Mouse (Mus musculus) hindbrain, embryonic 14.5 days (tissue): ENCODE measurements at regions not wholly inside any gene's neighbourhood (a gene's known extent, or its start where the extent isn't known, plus 50 kb on each side); places are given as distances from the start of the nearest gene placed in this dataset.
A peak's percentile ranks its signal among the peaks of the same experiment; 100 is the strongest.

Experiments
- ATAC-seq: fragments of 200-750 bp; cut with Nextera tagmentation; 2 replicates; pipeline ENCODE4 v1.8.0; 2017; ENCODE audit warnings: moderate number of reproducible peaks, mild to moderate bottlenecking, moderate TSS enrichment, moderate library complexity; ENCODE audit not compliant: low FRiP score
- DNase-seq: peaks from one replicate; pipeline ENCODE4 v3.0.0-alpha.2; 2015; ENCODE audit warnings: low spot score
- H3K27ac ChIP-seq: fragments of 300-500 bp; sonication (generic); 2 replicates; pipeline ENCODE4 v1.5.1; 2014; ENCODE audit warnings: mild to moderate bottlenecking, moderate library complexity
- H3K27me3 ChIP-seq: fragments of 300-500 bp; sonication (generic); 2 replicates; pipeline ENCODE4 v1.6.1; 2014; ENCODE audit warnings: mild to moderate bottlenecking, low read length, mixed read lengths; ENCODE audit not compliant: control insufficient read depth, insufficient read depth
- H3K36me3 ChIP-seq: fragments of 300-500 bp; sonication (generic); replicated peaks from 2 replicates; pipeline ENCODE4 v1.6.1; 2014; ENCODE audit not compliant: control insufficient read depth, insufficient read depth
- H3K4me1 ChIP-seq: fragments of 300-500 bp; sonication (generic); replicated peaks from 2 replicates; pipeline ENCODE4 v1.6.1; 2014; ENCODE audit warnings: antibody characterized with exemption, low read length, mixed read lengths; ENCODE audit not compliant: control insufficient read depth, insufficient read depth
- H3K4me2 ChIP-seq: fragments of 300-500 bp; sonication (generic); replicated peaks from 2 replicates; pipeline ENCODE4 v1.6.1; 2014; ENCODE audit warnings: mild to moderate bottlenecking, moderate library complexity
- H3K4me3 ChIP-seq: fragments of 300-500 bp; sonication (generic); replicated peaks from 2 replicates; pipeline ENCODE4 v1.5.1; 2014; ENCODE audit warnings: mild to moderate bottlenecking, low read length
- H3K9ac ChIP-seq: fragments of 300-500 bp; sonication (generic); 2 replicates; pipeline ENCODE4 v1.6.1; 2014
- H3K9me3 ChIP-seq: fragments of 300-500 bp; sonication (generic); 2 replicates; pipeline ENCODE4 v1.6.1; 2016; ENCODE audit warnings: low read length; ENCODE audit not compliant: control insufficient read depth
- WGBS: fragments of 180-500 bp; shearing (Covaris S2); extraction: QIAGEN DNeasy Blood & Tissue Kit; methylation state at CpG from one replicate; pipeline ENCODE4 v1.1.7; 2014; 5-methylcytosine and 5-hydroxymethylcytosine counted together

DNA sequence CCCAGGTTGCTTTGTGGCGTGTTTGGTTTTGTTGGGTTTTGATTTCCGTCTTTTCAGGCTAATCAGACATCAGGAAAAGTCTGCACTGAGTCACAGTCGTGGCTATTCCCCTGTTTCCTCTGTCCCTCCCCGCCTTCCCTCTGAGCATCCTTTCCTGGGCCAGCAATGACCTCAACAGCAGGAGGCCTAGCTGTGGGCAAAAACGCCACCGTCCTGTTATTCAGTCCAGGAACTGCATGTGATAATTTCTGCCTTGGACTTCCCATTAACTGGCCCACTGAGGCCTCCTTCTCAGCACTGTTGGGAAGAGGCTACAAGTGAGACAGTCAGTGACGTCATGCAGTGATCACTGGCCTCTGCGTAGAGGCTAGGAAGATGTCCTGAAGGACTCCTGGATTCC lies 1212.0 kb upstream of the A1bg start:
- Histone ChIP-seq H3K36me3 (no peaks in the 10 kb centered on the region), H3K9me3 (no peaks in the 10 kb centered on the region), H3K9ac (no peak overlapping the region), H3K4me3 (no peak overlapping the region), H3K27ac (no peak overlapping the region), H3K4me2 (no peak overlapping the region), H3K4me1 (no peaks in the 10 kb centered on the region), H3K27me3 (no peaks in the 10 kb centered on the region)
- no peak for ATAC-seq
- WGBS = 80% methylated on average over 8 of the region's 8 CpGs
- no peak for DNase-seq

DNA sequence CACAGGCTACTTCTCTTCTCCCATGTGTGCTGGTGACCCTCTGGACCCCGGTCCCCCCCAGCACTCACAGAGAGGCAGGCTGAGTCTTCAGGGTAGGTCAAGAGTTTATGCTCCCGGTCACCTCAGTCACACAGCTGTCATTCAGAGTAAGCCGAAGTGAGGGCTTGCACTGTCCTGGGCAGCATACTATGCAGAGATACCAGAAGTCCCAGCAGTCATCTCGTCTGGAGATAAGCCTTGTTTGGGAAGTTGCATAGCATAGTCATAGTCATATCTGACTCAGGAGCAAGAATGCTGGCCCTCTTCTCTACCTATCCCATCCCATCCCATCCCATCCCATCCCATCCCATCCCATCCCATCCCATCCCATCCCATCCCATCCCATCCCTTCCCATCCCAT lies 1211.5 kb upstream of the A1bg start:
- Histone ChIP-seq H3K9me3 (no peaks in the 10 kb centered on the region), H3K27ac (no peak overlapping the region), H3K4me2 (no peak overlapping the region), H3K9ac (no peak overlapping the region), H3K27me3 (no peaks in the 10 kb centered on the region), H3K36me3 (no peaks in the 10 kb centered on the region), H3K4me1 (no peaks in the 10 kb centered on the region), H3K4me3 (no peak overlapping the region)
- WGBS = 90% methylated on average over 4 of the region's 4 CpGs
- no peak for DNase-seq
- ATAC-seq = no peak

DNA sequence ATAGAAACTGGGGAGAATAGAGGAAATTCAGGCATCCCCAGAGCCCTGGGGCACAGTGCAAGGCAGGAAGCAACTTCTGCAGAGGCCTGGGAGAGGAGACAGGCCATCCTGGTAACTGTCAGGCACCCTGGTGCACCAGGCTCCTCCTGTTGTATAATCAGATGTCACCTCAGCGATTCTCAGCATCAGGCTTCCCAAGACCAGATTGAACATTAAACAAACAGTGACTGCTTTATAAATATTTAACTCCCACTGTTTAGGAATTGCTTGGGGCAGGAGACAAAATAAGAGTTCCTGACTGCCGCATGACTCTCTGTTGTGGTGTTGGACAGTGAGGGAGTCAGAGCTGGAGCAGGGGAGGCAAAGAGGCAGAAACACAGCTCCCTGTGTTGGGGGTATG lies 1210.1 kb upstream of the A1bg start:
- Histone ChIP-seq H3K36me3 (no peaks in the 10 kb centered on the region), H3K27ac (no peak overlapping the region), H3K4me3 (no peak overlapping the region), H3K9ac (no peak overlapping the region), H3K4me2 (no peak overlapping the region), H3K27me3 (no peaks in the 10 kb centered on the region), H3K9me3 (no peaks in the 10 kb centered on the region), H3K4me1 (0 out of 2 replicates have a peak, but pooled peaks cover 4% of the 10 kb centered on the region)
- 58% methylated on average over 2 of the region's 2 CpGs for WGBS
- DNase-seq = no peak
- no peak for ATAC-seq

DNA sequence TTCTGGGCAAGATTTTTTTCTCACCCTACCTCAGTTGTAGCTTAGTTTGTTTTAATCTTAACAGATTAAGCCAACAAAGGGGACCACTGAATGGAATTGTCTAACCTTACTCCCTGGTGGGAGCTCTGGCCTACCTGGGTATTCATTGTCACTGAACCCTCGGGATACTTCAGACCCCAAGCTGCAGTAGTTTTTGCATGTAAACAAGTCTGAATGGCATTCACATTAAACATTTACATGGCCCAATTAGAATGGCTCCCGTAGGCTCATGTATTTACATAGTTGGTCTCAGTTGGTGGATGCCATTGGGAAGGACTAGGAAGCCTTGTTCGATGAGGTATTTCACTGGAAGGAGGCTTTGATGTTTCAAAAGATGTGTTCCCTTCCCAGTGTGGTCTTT lies 1208.9 kb upstream of the A1bg start:
- Histone ChIP-seq H3K4me2 (no peak overlapping the region), H3K27me3 (no peaks in the 10 kb centered on the region), H3K36me3 (no peaks in the 10 kb centered on the region), H3K4me3 (no peak overlapping the region), H3K9me3 (no peaks in the 10 kb centered on the region), H3K9ac (no peak overlapping the region), H3K4me1 (0 out of 2 replicates have a peak, but pooled peaks cover 9% of the 10 kb centered on the region), H3K27ac (no peak overlapping the region)
- no peak for DNase-seq
- ATAC-seq = no peak
- WGBS = 33% methylated on average over 3 of the region's 3 CpGs

DNA sequence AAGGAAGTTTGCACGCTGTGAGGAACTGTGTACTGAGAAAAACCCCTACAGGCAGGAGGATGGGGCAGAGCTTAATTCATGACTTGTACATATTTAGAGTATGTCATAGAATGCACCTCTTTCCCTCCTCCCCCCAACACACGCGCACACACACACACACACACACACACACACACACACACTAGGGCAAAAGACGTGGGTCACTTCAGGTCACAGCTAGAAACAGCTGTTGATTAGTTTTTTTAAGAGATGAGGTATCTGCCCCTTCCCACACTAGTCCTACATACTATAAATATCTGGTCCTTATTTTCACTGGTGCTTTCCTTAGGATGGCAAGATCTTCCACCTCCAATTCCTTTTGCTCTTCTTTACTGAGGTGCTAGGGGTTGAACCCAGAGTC lies 1207.7 kb upstream of the A1bg start:
- no peak overlapping the region for H3K27ac ChIP-seq
- ATAC-seq = no peak
- WGBS = 89% methylated on average over 2 of the region's 4 CpGs

DNA sequence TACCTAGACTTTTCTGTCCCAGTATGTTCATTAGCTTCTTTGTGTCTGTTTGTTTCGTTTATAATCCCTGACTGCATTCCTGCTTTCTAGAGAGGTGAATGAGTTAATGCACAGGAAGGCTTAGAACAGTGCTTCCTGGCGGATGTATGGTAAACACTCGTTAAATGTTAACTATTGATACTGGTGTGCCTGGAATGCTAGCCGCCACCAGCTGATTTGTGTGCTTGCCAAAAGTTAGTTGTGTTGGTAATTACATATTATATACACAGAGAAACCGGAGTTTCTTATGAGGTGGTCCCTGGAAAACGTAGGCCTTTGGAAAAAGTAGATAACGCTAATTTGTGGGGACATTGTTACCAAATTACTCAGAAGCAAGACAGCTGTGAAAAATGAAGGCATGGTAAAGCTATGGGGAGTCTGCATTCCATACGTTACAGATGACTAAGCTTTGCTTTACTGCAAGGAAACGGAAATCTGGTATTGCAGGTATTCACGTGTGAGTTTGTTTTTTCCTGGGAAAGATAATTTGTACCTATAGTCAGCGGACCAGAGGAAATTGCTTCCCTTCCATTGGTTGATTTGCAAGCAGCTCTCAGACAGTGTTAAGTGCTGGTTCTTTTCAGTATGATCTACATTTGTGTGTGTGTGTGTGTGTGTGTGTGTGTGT lies 1205.9 kb upstream of the A1bg start:
- WGBS = 56% methylated on average over 11 of the region's 11 CpGs
- H3K27ac ChIP-seq = no peak overlapping the region
- no peaks in the 10 kb centered on the region for H3K36me3 ChIP-seq
- ATAC-seq = no peak
- 0 out of 2 replicates have a peak, but pooled peaks cover 9% of the 10 kb centered on the region for H3K4me1 ChIP-seq
- no peak overlapping the region for H3K4me2 ChIP-seq
- no peaks in the 10 kb centered on the region for H3K9me3 ChIP-seq
- no peak for DNase-seq
- no peaks in the 10 kb centered on the region for H3K27me3 ChIP-seq
- no peak overlapping the region for H3K9ac ChIP-seq
- no peak overlapping the region for H3K4me3 ChIP-seq

More for the DNA sequence above, 1207.7 kb upstream of the A1bg start:
- Histone ChIP-seq H3K4me1 (0 out of 2 replicates have a peak, but pooled peaks cover 9% of the 10 kb centered on the region), H3K9ac (no peak overlapping the region), H3K4me2 (no peak overlapping the region), H3K36me3 (no peaks in the 10 kb centered on the region), H3K9me3 (no peaks in the 10 kb centered on the region), H3K27me3 (no peaks in the 10 kb centered on the region), H3K4me3 (no peak overlapping the region)
- DNase-seq = no peak

DNA sequence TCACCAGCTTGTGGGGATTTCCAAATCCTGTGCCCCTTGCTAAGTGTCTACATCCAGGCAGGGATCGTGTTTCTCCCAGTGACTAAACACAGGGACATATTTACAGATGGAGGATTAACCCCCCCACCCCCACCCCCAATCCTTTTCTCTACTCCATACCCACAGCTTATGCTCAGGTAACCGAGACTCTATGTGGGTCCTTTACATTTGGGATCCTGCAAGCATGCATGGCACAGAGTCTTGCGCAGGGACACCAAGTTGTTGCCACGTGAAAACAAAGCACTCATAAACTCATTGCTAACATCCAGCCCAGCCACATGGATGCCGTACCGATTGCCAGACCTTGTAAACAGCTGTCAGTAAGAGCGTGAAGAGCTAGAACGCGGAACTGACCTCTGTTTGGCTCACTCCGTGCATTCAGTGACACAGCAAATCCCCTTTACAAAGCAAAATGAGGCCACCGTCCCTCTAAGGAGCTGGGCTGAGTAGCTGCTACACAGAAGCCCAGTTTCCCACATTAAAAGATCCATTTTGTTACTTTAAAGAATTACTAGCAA lies 1204.9 kb upstream of the A1bg start:
- WGBS = 41% methylated on average over 11 of the region's 11 CpGs
- H3K36me3 ChIP-seq = no peaks in the 10 kb centered on the region
- H3K9me3 ChIP-seq = no peaks in the 10 kb centered on the region

DNA sequence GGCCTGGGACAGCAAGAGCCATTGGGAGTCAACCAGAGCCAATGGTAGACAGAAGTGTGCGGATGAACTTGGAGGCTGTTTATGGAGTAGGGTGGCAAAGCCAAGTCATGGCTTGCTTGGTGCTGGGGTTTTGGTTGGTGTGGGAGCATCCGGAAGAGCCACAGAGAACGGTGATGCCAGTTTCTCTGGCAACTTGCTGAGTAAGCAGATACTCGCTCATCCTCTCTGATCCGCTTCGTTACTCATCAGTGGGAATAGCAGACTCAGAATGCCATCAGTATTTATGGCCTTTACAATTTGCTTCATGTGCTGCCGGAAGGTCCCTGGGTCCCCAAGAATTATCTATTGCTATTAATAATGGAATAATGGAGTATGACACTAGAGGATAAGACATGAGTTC lies 1202.9 kb upstream of the A1bg start:
- no peak overlapping the region for H3K4me2 ChIP-seq
- H3K9ac ChIP-seq = no peak overlapping the region
- ATAC-seq = no peak
- no peak overlapping the region for H3K27ac ChIP-seq
- WGBS = 78% methylated on average over 7 of the region's 7 CpGs
- no peak for DNase-seq
- H3K27me3 ChIP-seq = no peaks in the 10 kb centered on the region
- H3K9me3 ChIP-seq = no peaks in the 10 kb centered on the region
- H3K4me3 ChIP-seq = no peak overlapping the region
- H3K4me1 ChIP-seq = 0 out of 2 replicates have a peak, but pooled peaks cover 9% of the 10 kb centered on the region
- H3K36me3 ChIP-seq = no peaks in the 10 kb centered on the region

More for the DNA sequence above, 1204.9 kb upstream of the A1bg start:
- Histone ChIP-seq H3K27ac (no peak overlapping the region), H3K4me1 (0 out of 2 replicates have a peak, but pooled peaks cover 9% of the 10 kb centered on the region), H3K9ac (no peak overlapping the region), H3K27me3 (no peaks in the 10 kb centered on the region), H3K4me2 (no peak overlapping the region), H3K4me3 (no peak overlapping the region)
- ATAC-seq (peak; percentile 16; the same call in 1 of the 2 replicates), DNase-seq (peak; percentile 41)

DNA sequence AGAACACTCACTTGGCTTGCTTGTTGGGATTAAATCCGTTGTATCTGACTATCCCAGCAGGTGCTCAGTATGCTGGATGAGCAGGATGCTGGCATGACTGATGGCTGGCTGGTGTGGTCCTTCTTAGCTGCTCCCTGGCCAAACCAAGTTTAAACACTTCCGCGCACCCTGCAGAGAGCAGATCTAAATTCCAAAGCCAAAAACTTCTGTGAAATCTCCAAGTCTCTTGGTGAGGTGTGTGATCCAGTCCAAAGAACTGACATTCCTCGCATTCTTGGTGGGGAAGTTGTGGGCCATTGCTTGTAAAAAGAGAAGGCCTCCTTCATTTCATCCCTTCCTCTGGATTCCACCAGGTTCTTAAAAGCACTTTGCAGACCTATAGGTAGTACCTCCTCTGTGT lies 1200.9 kb upstream of the A1bg start:
- H3K9me3 ChIP-seq = no peaks in the 10 kb centered on the region
- H3K27ac ChIP-seq = no peak overlapping the region
- WGBS = 76% methylated on average over 4 of the region's 4 CpGs
- no peaks in the 10 kb centered on the region for H3K27me3 ChIP-seq
- DNase-seq (no peak), ATAC-seq (no peak)
- H3K36me3 ChIP-seq = no peaks in the 10 kb centered on the region
- H3K9ac ChIP-seq = no peak overlapping the region
- 0 out of 2 replicates have a peak, but pooled peaks cover 9% of the 10 kb centered on the region for H3K4me1 ChIP-seq
- no peak overlapping the region for H3K4me2 ChIP-seq
- H3K4me3 ChIP-seq = no peak overlapping the region
